Mouse (Mus musculus) megakaryocyte, adult 5-6 weeks (primary cell): ENCODE measurements around the gene Med25. TPM values are rescaled to one million over a fixed set of nuclear protein-coding genes. Genes with fewer than 3 reads are reported as not detected.

ENCODE experiments used
- total RNA-seq, 2 experiments: library from RNA; stranded (forward) in 1 of 2; stranded (reverse) in 1 of 2; fragments of 153-499, 151-499 nt in 1 of 2; fragments of 221-1000, 200-1000 nt in 1 of 2; gene quantifications; 2 replicates each; pipeline versions ENCODE4 v1.2.3 to v1.2.4; 2015 to 2017

Med25 gene
- total RNA-seq, 2 experiments from 2014 or later: 9.0 to 23.7 TPM

Other genes starting within 250 kb of the Med25 start
- not detected in 2 replicates for gene Myh14, start 221.9 kb downstream of the Med25 start, total RNA-seq (2015)
- gene Myh14, start 221.9 kb downstream of the Med25 start, total RNA-seq (2017): not detected in 2 replicates
- gene Izumo2, start 184.0 kb downstream of the Med25 start, total RNA-seq (2015): not detected in 2 replicates
- not detected in 2 replicates for gene Izumo2, start 184.0 kb downstream of the Med25 start, total RNA-seq (2017)
- gene Vrk3, start 144.3 kb downstream of the Med25 start, total RNA-seq (2015): 48.8 and 53.1 TPM in 2 replicates
- 51.5 and 52.3 TPM in 2 replicates for gene Vrk3, start 144.3 kb downstream of the Med25 start, total RNA-seq (2017)
- gene Zfp473, start 141.7 kb downstream of the Med25 start, total RNA-seq (2015): 1.4 and 1.5 TPM in 2 replicates
- gene Zfp473, start 141.7 kb downstream of the Med25 start, total RNA-seq (2017): 1.8 and 2.3 TPM in 2 replicates
- gene Nup62, start 76.6 kb downstream of the Med25 start, total RNA-seq (2015): 25.3 and 28.5 TPM in 2 replicates
- gene Nup62, start 76.6 kb downstream of the Med25 start, total RNA-seq (2017): 55.7 and 65.8 TPM in 2 replicates
- 0.38 and 1.9 TPM in 2 replicates for gene Il4i1, start 76.3 kb downstream of the Med25 start, total RNA-seq (2015)
- gene Il4i1, start 76.3 kb downstream of the Med25 start, total RNA-seq (2017): 1.5 TPM in 1 of 2 replicates, not detected in the other
- 2.1 and 2.6 TPM in 2 replicates for gene Atf5, start 76.1 kb downstream of the Med25 start, total RNA-seq (2015)
- 1.9 and 5.3 TPM in 2 replicates for gene Atf5, start 76.1 kb downstream of the Med25 start, total RNA-seq (2017)
- gene Akt1s1, start 43.7 kb downstream of the Med25 start, total RNA-seq (2015): 4.7 and 6.5 TPM in 2 replicates
- gene Akt1s1, start 43.7 kb downstream of the Med25 start, total RNA-seq (2017): 8.0 and 9.6 TPM in 2 replicates
- 12.5 and 17.6 TPM in 2 replicates for gene Tbc1d17, start 43.6 kb downstream of the Med25 start, total RNA-seq (2015)
- gene Tbc1d17, start 43.6 kb downstream of the Med25 start, total RNA-seq (2017): 13.0 and 14.8 TPM in 2 replicates
- gene Pnkp, start 35.6 kb downstream of the Med25 start, total RNA-seq (2015): 75.1 and 89.7 TPM in 2 replicates
- 109 and 129 TPM in 2 replicates for gene Pnkp, start 35.6 kb downstream of the Med25 start, total RNA-seq (2017)
- gene Ptov1, start 22.9 kb downstream of the Med25 start, total RNA-seq (2015): 21.3 and 29.0 TPM in 2 replicates
- 5.9 and 8.7 TPM in 2 replicates for gene Ptov1, start 22.9 kb downstream of the Med25 start, total RNA-seq (2017)
- gene Fuz, start 3.4 kb upstream of the Med25 start, total RNA-seq (2015): 4.6 and 4.7 TPM in 2 replicates
- 11.1 and 11.3 TPM in 2 replicates for gene Fuz, start 3.4 kb upstream of the Med25 start, total RNA-seq (2017)
- gene Ap2a1, start 36.8 kb upstream of the Med25 start, total RNA-seq (2015): 33.2 and 36.1 TPM in 2 replicates
- 20.2 and 33.6 TPM in 2 replicates for gene Ap2a1, start 36.8 kb upstream of the Med25 start, total RNA-seq (2017)
- not detected in 2 replicates for gene Tsks, start 50.5 kb upstream of the Med25 start, total RNA-seq (2015)
- gene Tsks, start 50.5 kb upstream of the Med25 start, total RNA-seq (2017): not detected in 2 replicates
- not detected in 2 replicates for gene Cpt1c, start 82.1 kb upstream of the Med25 start, total RNA-seq (2015)
- gene Cpt1c, start 82.1 kb upstream of the Med25 start, total RNA-seq (2017): 0.12 TPM in 1 of 2 replicates, not detected in the other
- 48.4 and 55.7 TPM in 2 replicates for gene Prmt1, start 93.9 kb upstream of the Med25 start, total RNA-seq (2015)
- gene Prmt1, start 93.9 kb upstream of the Med25 start, total RNA-seq (2017): 40.0 and 42.9 TPM in 2 replicates
- 60.8 and 76.8 TPM in 2 replicates for gene Irf3, start 104.9 kb upstream of the Med25 start, total RNA-seq (2015)
- gene Irf3, start 104.9 kb upstream of the Med25 start, total RNA-seq (2017): 84.8 and 89.4 TPM in 2 replicates
- gene Bcl2l12, start 106.0 kb upstream of the Med25 start, total RNA-seq (2015): 16.8 and 18.7 TPM in 2 replicates
- 14.1 and 17.7 TPM in 2 replicates for gene Bcl2l12, start 106.0 kb upstream of the Med25 start, total RNA-seq (2017)
- 22.2 and 23.0 TPM in 2 replicates for gene Scaf1, start 123.7 kb upstream of the Med25 start, total RNA-seq (2015)
- 9.6 and 12.2 TPM in 2 replicates for gene Scaf1, start 123.7 kb upstream of the Med25 start, total RNA-seq (2017)
- 77.1 and 78.6 TPM in 2 replicates for gene Rras, start 125.2 kb upstream of the Med25 start, total RNA-seq (2015)
- gene Rras, start 125.2 kb upstream of the Med25 start, total RNA-seq (2017): 12.7 and 14.1 TPM in 2 replicates
- 15.4 and 16.3 TPM in 2 replicates for gene Prr12, start 160.2 kb upstream of the Med25 start, total RNA-seq (2015)
- 1.9 and 3.0 TPM in 2 replicates for gene Prr12, start 160.2 kb upstream of the Med25 start, total RNA-seq (2017)
- gene Nosip, start 169.7 kb upstream of the Med25 start, total RNA-seq (2015): 41.4 and 46.3 TPM in 2 replicates
- gene Nosip, start 169.7 kb upstream of the Med25 start, total RNA-seq (2017): 54.2 and 56.8 TPM in 2 replicates
- 6.6 and 8.9 TPM in 2 replicates for gene Prrg2, start 170.0 kb upstream of the Med25 start, total RNA-seq (2015)
- gene Prrg2, start 170.0 kb upstream of the Med25 start, total RNA-seq (2017): 5.4 TPM in 2 replicates
- 4.5 and 5.8 TPM in 2 replicates for gene Rcn3, start 199.5 kb upstream of the Med25 start, total RNA-seq (2015)
- gene Rcn3, start 199.5 kb upstream of the Med25 start, total RNA-seq (2017): 7.8 and 18.1 TPM in 2 replicates
- gene Fcgrt, start 211.1 kb upstream of the Med25 start, total RNA-seq (2015): 22.0 and 22.5 TPM in 2 replicates
- 64.1 and 69.0 TPM in 2 replicates for gene Fcgrt, start 211.1 kb upstream of the Med25 start, total RNA-seq (2017)
- 2,516 and 2,663 TPM in 2 replicates for gene Rps11, start 231.7 kb upstream of the Med25 start, total RNA-seq (2015)
- 1,201 and 1,233 TPM in 2 replicates for gene Rps11, start 231.7 kb upstream of the Med25 start, total RNA-seq (2017)
- 1,652 and 1,953 TPM in 2 replicates for gene Rpl13a, start 236.0 kb upstream of the Med25 start, total RNA-seq (2015)
- 2,014 and 2,240 TPM in 2 replicates for gene Rpl13a, start 236.0 kb upstream of the Med25 start, total RNA-seq (2017)
- not detected in 2 replicates for gene Gm45713, start 243.5 kb upstream of the Med25 start, total RNA-seq (2015)
- not detected in 2 replicates for gene Gm45713, start 243.5 kb upstream of the Med25 start, total RNA-seq (2017)
- gene Flt3l, start 243.7 kb upstream of the Med25 start, total RNA-seq (2015): 22.7 and 29.0 TPM in 2 replicates
- gene Flt3l, start 243.7 kb upstream of the Med25 start, total RNA-seq (2017): 17.4 and 17.6 TPM in 2 replicates